Mouse (Mus musculus) forebrain, embryonic 10.5 days (tissue): ENCODE data around the gene Svs5. TPM values are rescaled to one million over a fixed set of nuclear protein-coding genes. Genes with fewer than 3 reads are reported as not detected.

Source experiments
- microRNA-seq: library from miRNA; unstranded; fragments of <30 nt; microRNA quantifications from one replicate; pipeline ENCODE4, GENCODE M21; 2017
- polyA plus RNA-seq: library from polyadenylated mRNA; unstranded; fragments of >200 nt; fragmentation: Nextera tagmentation; extraction: Ambion mirVana; gene quantifications from 2 replicates; pipeline ENCODE4 v1.2.1, GENCODE M21; 2016

The Svs5 gene
- polyA plus RNA-seq, 1 experiment from 2014 or later, result not detected

Small RNA genes within 50 kb of the gene (microRNA-seq; reads per million reads assigned to microRNA genes)
- gene Mir7678, result not detected

Other genes starting within 250 kb of the Svs5 start
- gene Kcns1, start 161.6 kb upstream of the Svs5 start, polyA plus RNA-seq, result not detected in 2 replicates
- gene Wfdc5, start 150.0 kb upstream of the Svs5 start, polyA plus RNA-seq, result not detected in 2 replicates
- not detected in 2 replicates for gene Wfdc12, start 142.1 kb upstream of the Svs5 start, polyA plus RNA-seq
- not detected in 2 replicates for gene Wfdc15a, start 132.6 kb upstream of the Svs5 start, polyA plus RNA-seq
- gene Wfdc15b, start 111.1 kb upstream of the Svs5 start, polyA plus RNA-seq, result not detected in 2 replicates
- gene Svs2, start 94.3 kb upstream of the Svs5 start, polyA plus RNA-seq, result not detected in 2 replicates
- not detected in 2 replicates for gene Svs3b, start 76.1 kb upstream of the Svs5 start, polyA plus RNA-seq
- gene Svs4, start 54.3 kb upstream of the Svs5 start, polyA plus RNA-seq, result not detected in 2 replicates
- not detected in 2 replicates for gene Svs3a, start 43.5 kb upstream of the Svs5 start, polyA plus RNA-seq
- gene Svs6, start 16.0 kb upstream of the Svs5 start, polyA plus RNA-seq, result not detected in 2 replicates
- 0.22 and 0.36 TPM in 2 replicates for gene Slpi, start 56.4 kb downstream of the Svs5 start, polyA plus RNA-seq
- gene Rbpjl, start 70.4 kb downstream of the Svs5 start, polyA plus RNA-seq, result not detected in 2 replicates
- gene Matn4, start 72.4 kb downstream of the Svs5 start, polyA plus RNA-seq, result not detected in 2 replicates
- 19.6 and 22.7 TPM in 2 replicates for gene Sdc4, start 111.1 kb downstream of the Svs5 start, polyA plus RNA-seq
- 57.9 and 59.5 TPM in 2 replicates for gene Sys1, start 124.2 kb downstream of the Svs5 start, polyA plus RNA-seq
- 2.0 and 3.0 TPM in 2 replicates for gene Gm20458, start 128.2 kb downstream of the Svs5 start, polyA plus RNA-seq
- not detected in 2 replicates for gene Trp53tg5, start 141.0 kb downstream of the Svs5 start, polyA plus RNA-seq
- gene Dbndd2, start 153.4 kb downstream of the Svs5 start, polyA plus RNA-seq, result 3.1 and 4.8 TPM in 2 replicates
- gene Pigt, start 164.8 kb downstream of the Svs5 start, polyA plus RNA-seq, result 38.5 and 42.0 TPM in 2 replicates
- 57.8 and 71.3 TPM in 2 replicates for gene Wfdc2, start 229.7 kb downstream of the Svs5 start, polyA plus RNA-seq
- not detected in 2 replicates for gene Spint3, start 240.7 kb downstream of the Svs5 start, polyA plus RNA-seq